Mouse (Mus musculus): ENCODE measurements at regions not wholly inside any gene's neighbourhood (a gene's known extent, or its start where the extent isn't known, plus 50 kb on each side); places are given as distances from the start of the nearest gene placed in this dataset.

DNA sequence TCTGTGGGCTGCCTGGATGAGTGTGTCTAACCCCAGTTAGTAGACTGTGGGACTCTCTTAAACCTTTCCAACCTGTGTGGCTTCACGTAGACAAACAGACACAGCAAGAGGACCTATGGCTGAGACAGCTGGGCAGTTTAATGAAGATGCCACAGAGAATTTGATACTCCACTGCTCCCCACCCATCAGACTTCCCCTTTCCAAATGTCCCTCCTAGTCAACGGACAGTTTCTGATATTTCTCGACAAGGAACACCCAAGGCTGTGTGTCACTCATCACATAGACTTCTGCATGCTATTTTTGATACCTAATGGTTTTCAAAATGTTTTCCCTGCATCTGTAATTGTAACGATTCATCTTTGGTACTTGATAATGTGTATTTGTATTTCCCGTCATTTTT lies 120.8 kb downstream of the Fam173b start:
- H3K27ac ChIP-seq (ENCODE audit: control insufficient read depth, low read depth, low read length) = no peak overlapping the region
- peaks cover 12 to 14% of the 10 kb centered on the region in 2 experiments for H3K4me1 ChIP-seq (ENCODE audit: control insufficient read depth in 1 of 2, insufficient read depth in 2 of 2, low read length in 2 of 2)
- peak overlapping the region in 1 of 2 experiments; percentile 6; a peak in 1 of 4 replicates for H3K4me3 ChIP-seq (ENCODE audit: control insufficient read depth in 1 of 2, insufficient read depth in 1 of 2, low read depth in 2 of 2, low read length in 2 of 2)
- no peaks in the 10 kb centered on the region for H3K79me2 ChIP-seq (ENCODE audit: control insufficient read depth, insufficient read depth, low read length, poor library complexity)
- DNase-seq (ENCODE audit: low read depth, low spot score) = peak; percentile 78
- no peaks in the 10 kb centered on the region for H3K9me3 ChIP-seq (replicated peaks; ENCODE audit: insufficient read depth, low read length)
- no peak overlapping the region for H3K9ac ChIP-seq (ENCODE audit: control insufficient read depth, low read depth, low read length, poor library complexity, severe bottlenecking)
- no peaks in the 10 kb centered on the region for H3K27me3 ChIP-seq (ENCODE audit: control insufficient read depth in 1 of 2, insufficient read depth in 2 of 2, low read length in 2 of 2)
- TF ChIP-seq EP300 (IDR thresholded peaks at IDR 0.05; ENCODE audit: low read depth in 1 of 2, low read length in 2 of 2) = peak; percentile 39 to 51; a peak in 3 of 4 replicates
- no peak; the same call in 1 of the 2 replicates for TF ChIP-seq ETS1 (IDR thresholded peaks at IDR 0.05; ENCODE audit: low read depth, low read length)
- H3K36me3 ChIP-seq (ENCODE audit: control insufficient read depth in 1 of 2, insufficient read depth in 2 of 2, low read length in 2 of 2) = peaks cover 0 to 11% of the 10 kb centered on the region in 2 experiments; a peak in 2 of 4 replicates

DNA sequence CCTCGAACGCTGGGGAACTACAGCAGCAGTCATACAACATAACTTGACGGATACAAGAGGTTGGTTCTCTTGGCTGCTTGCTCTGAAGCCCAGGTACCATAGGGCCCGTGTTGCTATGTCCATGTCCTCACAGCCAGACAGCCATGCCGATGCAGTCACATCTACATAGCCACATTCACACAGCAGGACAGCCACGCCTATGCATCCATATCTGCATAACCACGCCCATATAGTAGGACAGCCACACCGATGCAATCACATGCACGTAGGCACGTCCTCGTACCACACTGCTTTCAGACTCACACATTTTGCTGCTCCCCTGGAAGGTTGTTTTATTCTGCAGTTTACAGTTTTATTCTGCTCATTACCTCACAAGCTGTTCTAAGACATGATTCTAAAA lies 122.6 kb downstream of the Fam173b start:
- DNase-seq (ENCODE audit: low read depth, low spot score) = peak; percentile 95
- Histone ChIP-seq H3K9ac (ENCODE audit: control insufficient read depth, low read depth, low read length, poor library complexity, severe bottlenecking) (no peak overlapping the region; the same call in 1 of the 2 replicates), H3K4me3 (ENCODE audit: control insufficient read depth in 1 of 2, insufficient read depth in 1 of 2, low read depth in 2 of 2, low read length in 2 of 2) (peak overlapping the region; percentile 35 to 54), H3K9me3 (replicated peaks; ENCODE audit: insufficient read depth, low read length) (no peaks in the 10 kb centered on the region), H3K27me3 (ENCODE audit: control insufficient read depth in 1 of 2, insufficient read depth in 2 of 2, low read length in 2 of 2) (no peaks in the 10 kb centered on the region), H3K4me1 (ENCODE audit: control insufficient read depth in 1 of 2, insufficient read depth in 2 of 2, low read length in 2 of 2) (peaks cover 12 to 14% of the 10 kb centered on the region in 2 experiments), H3K36me3 (ENCODE audit: control insufficient read depth in 1 of 2, insufficient read depth in 2 of 2, low read length in 2 of 2) (peaks cover 0 to 11% of the 10 kb centered on the region in 2 experiments; a peak in 2 of 4 replicates), H3K27ac (ENCODE audit: control insufficient read depth, low read depth, low read length) (no peak overlapping the region), H3K79me2 (ENCODE audit: control insufficient read depth, insufficient read depth, low read length, poor library complexity) (no peaks in the 10 kb centered on the region)
- TF ChIP-seq JUND (IDR thresholded peaks at IDR 0.05; ENCODE audit: low read depth, low read length) = no peak
- peak; percentile 67; the same call in 1 of the 2 replicates for TF ChIP-seq MYC (IDR thresholded peaks at IDR 0.05; ENCODE audit: low read depth, low read length)
- peak; percentile 86 for TF ChIP-seq MXI1 (IDR thresholded peaks at IDR 0.05; ENCODE audit: low read depth, low read length)
- TF ChIP-seq SMC3 (IDR thresholded peaks at IDR 0.05; ENCODE audit: low read depth, low read length) = no peak
- no peak; the same call in 1 of the 2 replicates for TF ChIP-seq BHLHE40 (IDR thresholded peaks at IDR 0.05; ENCODE audit: borderline replicate concordance, low read depth, low read length)
- TF ChIP-seq GATA1 (IDR thresholded peaks at IDR 0.05; ENCODE audit: low read depth, low read length) = no peak
- TF ChIP-seq KAT2A (conservative IDR thresholded peaks at IDR 0.05; ENCODE audit: low read depth, low read length) = no peak
- no peak; the same call in 1 of the 2 replicates for TF ChIP-seq SIN3A (IDR thresholded peaks at IDR 0.05; ENCODE audit: low read length)
- TF ChIP-seq USF2 (IDR thresholded peaks at IDR 0.05; ENCODE audit: borderline replicate concordance in 1 of 2, insufficient read depth in 1 of 2, low read depth in 1 of 2, low read length in 2 of 2) = no peak
- no peak for TF ChIP-seq E2F4 (IDR thresholded peaks at IDR 0.05; ENCODE audit: borderline replicate concordance, low read depth, low read length)
- TF ChIP-seq RAD21 (IDR thresholded peaks at IDR 0.05; ENCODE audit: low read depth, low read length) = no peak
- TF ChIP-seq ELF1 (IDR thresholded peaks at IDR 0.05; ENCODE audit: low read depth, low read length) = 0 out of 2 replicates have a peak, but pooled peaks have one; percentile 9
- TF ChIP-seq POLR2A (IDR thresholded peaks at IDR 0.05; ENCODE audit: control insufficient read depth in 1 of 2, insufficient read depth in 1 of 2, low read depth in 1 of 2, low read length in 2 of 2, poor library complexity in 1 of 2) = peak in 1 of 2 experiments; percentile 32; a peak in 1 of 4 replicates
- TF ChIP-seq MAZ (IDR thresholded peaks at IDR 0.05; ENCODE audit: low read depth, low read length) = no peak
- no peak for TF ChIP-seq POLR2AphosphoS2 (IDR thresholded peaks at IDR 0.05; ENCODE audit: low read length)
- TF ChIP-seq MEF2A (IDR thresholded peaks at IDR 0.05; ENCODE audit: extremely low read depth, insufficient replicate concordance, low read depth, low read length, poor library complexity, severe bottlenecking) = no peak
- no peak for TF ChIP-seq ZC3H11A (IDR thresholded peaks at IDR 0.05; ENCODE audit: low read depth, low read length)
- TF ChIP-seq TCF12 (IDR thresholded peaks at IDR 0.05; ENCODE audit: low read depth, low read length) = no peak
- no peak for TF ChIP-seq CHD1 (IDR thresholded peaks at IDR 0.05; ENCODE audit: low read depth, low read length)
- peak; percentile 86 for TF ChIP-seq MAX (IDR thresholded peaks at IDR 0.05; ENCODE audit: low read length)
- no peak for TF ChIP-seq ZMIZ1 (IDR thresholded peaks at IDR 0.05; ENCODE audit: low read depth, low read length)
- TF ChIP-seq ZNF384 (IDR thresholded peaks at IDR 0.05; ENCODE audit: low read depth, low read length) = no peak
- peak; percentile 26; the same call in 1 of the 2 replicates for TF ChIP-seq NELFE (IDR thresholded peaks at IDR 0.05; ENCODE audit: low read depth, low read length)
- TF ChIP-seq MYB (IDR thresholded peaks at IDR 0.05; ENCODE audit: low read depth, low read length) = no peak
- TF ChIP-seq NRF1 (IDR thresholded peaks at IDR 0.05; ENCODE audit: insufficient read depth, low read depth, low read length, poor library complexity, severe bottlenecking) = no peak
- TF ChIP-seq RCOR1 (IDR thresholded peaks at IDR 0.05; ENCODE audit: low read depth, low read length) = no peak
- no peak for TF ChIP-seq ZKSCAN1 (IDR thresholded peaks at IDR 0.05; ENCODE audit: low read depth, low read length)
- TF ChIP-seq GABPA (IDR thresholded peaks at IDR 0.05; ENCODE audit: low read depth, low read length) = no peak
- TF ChIP-seq USF1 (IDR thresholded peaks at IDR 0.05; ENCODE audit: low read depth, low read length) = peak; percentile 42; the same call in 1 of the 2 replicates
- no peak for TF ChIP-seq POLR2AphosphoS5 (IDR thresholded peaks at IDR 0.05; ENCODE audit: borderline replicate concordance, low read depth, low read length)
